Mouse (Mus musculus): Measurements from ENCODE around the gene Tubb3. TPM values are rescaled to one million over a fixed set of nuclear protein-coding genes. Genes with fewer than 3 reads are reported as not detected.

Tubb3 gene
- 1,043 and 1,050 TPM in 2 replicates for polyA plus RNA-seq (2016; fragmentation: Nextera tagmentation; extraction: Ambion mirVana)

DNA sequence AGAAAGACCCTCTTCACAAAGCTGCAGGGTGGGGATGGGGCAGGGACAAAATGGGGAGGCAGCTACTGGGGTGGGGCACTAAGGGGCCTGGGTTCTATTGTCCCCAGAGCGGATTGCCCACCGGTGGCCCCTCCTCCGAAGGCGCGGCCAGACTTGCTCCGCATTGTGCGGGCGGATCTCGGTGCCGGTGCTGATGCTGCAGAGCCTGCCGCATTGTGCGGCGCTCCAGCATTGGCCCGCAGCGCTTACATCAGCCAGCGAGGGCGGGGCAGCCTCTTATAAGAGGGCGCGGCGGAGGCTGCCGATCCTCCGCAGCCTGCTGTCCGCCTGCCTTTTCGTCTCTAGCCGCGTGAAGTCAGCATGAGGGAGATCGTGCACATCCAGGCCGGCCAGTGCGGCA is at the start of gene Tubb3:
Tubb3 (plus strand) TSS at position 179 of the 400 bp plus-strand sequence.
- Histone ChIP-seq H3K9ac (peak within 1 kb of the TSS; percentile 88), H3K9me3 (replicated peaks) (no peaks in the 10 kb centered on the region), H3K4me2 (replicated peaks) (peak within 1 kb of the TSS; percentile 87), H3K4me3 (peak within 1 kb of the TSS; percentile 61), H3K27ac (peak within 1 kb of the TSS; percentile 98), H3K4me1 (peaks cover 31% of the 10 kb centered on the region), H3K27me3 (peaks cover 21% of the 10 kb centered on the region), H3K36me3 (no peaks in the 10 kb centered on the region)
- ATAC-seq (ENCODE audit: low FRiP score), result peak; percentile 88
- under 1% methylated on average over 29 of the region's 29 CpGs for WGBS

DNA sequence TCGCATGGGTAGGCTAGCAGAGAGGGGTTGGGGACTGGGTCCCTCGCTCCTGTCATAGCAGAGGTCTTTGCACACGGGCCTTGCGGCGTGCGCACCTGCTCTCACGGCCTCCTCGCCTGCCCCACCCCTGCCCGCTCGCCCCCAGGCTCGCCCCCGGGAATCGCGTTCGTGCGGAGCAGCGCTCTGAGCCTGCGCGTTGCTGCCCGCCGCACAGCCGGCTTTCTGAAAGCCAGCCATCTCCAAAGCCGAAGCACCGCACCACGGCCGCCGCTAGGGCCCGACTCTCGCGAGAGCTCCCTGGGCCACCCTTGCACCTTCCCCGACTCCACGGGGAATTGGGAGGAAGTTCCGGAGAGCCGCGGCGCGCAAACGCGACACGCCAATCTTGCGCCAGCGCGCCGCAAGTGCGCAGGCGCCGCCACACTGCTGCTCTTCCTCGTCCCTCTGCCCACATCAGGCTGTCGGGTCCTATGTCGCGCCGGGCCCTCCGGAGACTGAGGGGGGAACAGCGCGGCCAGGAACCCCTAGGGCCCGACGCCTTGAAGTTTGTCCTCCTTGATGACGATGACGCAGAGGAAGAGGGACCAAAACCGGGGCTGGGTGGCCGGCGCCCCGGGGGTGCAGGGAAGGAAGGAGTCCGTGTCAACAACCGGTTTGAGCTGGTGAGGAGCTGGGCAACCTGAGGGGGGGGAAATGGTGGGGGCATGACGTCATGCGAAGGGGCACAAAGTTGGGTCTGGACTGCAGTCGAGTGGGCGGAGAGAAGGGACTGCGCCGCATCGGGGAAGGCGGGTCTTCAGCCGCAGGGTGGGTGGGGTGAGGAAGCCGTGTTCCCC is 37.6 kb upstream of the Tubb3 start, which contains the start of gene Tcf25:
Tcf25 (plus strand) TSS at position 351 of the 836 bp plus-strand sequence.
- peak; percentile 91 for ATAC-seq (ENCODE audit: low FRiP score)
- under 1% methylated on average over 75 of the region's 75 CpGs for WGBS
- Histone ChIP-seq H3K36me3 (peaks cover 16% of the 10 kb centered on the region), H3K9me3 (replicated peaks) (no peaks in the 10 kb centered on the region), H3K4me3 (peak within 1 kb of the TSS; percentile 83), H3K27me3 (no peaks in the 10 kb centered on the region; the same call in 1 of the 2 replicates), H3K27ac (peak within 1 kb of the TSS; percentile 94), H3K4me2 (replicated peaks) (peak within 1 kb of the TSS; percentile 78), H3K9ac (peak within 1 kb of the TSS; percentile 81), H3K4me1 (peaks cover 19% of the 10 kb centered on the region)

DNA sequence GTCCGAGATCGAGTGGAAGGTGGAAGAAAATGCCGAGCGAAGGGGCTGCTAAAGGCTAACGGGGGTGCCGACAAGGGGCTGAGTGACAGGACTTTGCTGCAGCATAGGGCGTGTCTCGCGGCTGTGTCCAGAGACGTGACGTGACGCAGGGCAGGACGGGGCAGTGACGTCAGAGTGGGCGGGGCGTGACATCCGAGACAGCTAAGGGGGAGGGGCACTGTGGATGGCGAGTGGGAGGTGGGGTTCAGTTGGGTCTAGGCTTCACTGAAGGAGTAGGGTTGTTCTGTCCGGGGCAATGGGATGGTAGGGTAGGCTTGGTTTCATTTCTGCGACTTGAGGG is 37.0 kb upstream of the Tubb3 start:
- H3K4me3 ChIP-seq, result peak overlapping the region; percentile 83
- H3K36me3 ChIP-seq, result peaks cover 11% of the 10 kb centered on the region; the same call in 1 of the 2 replicates
- H3K27me3 ChIP-seq, result no peaks in the 10 kb centered on the region; the same call in 1 of the 2 replicates
- H3K4me2 ChIP-seq (replicated peaks), result peak overlapping the region; percentile 78
- peak overlapping the region; percentile 94 for H3K27ac ChIP-seq
- ATAC-seq (ENCODE audit: low FRiP score), result peak; percentile 80
- under 1% methylated on average over 20 of the region's 20 CpGs for WGBS
- peak overlapping the region; percentile 81 for H3K9ac ChIP-seq
- H3K9me3 ChIP-seq (replicated peaks), result no peaks in the 10 kb centered on the region
- H3K4me1 ChIP-seq, result peaks cover 19% of the 10 kb centered on the region

DNA sequence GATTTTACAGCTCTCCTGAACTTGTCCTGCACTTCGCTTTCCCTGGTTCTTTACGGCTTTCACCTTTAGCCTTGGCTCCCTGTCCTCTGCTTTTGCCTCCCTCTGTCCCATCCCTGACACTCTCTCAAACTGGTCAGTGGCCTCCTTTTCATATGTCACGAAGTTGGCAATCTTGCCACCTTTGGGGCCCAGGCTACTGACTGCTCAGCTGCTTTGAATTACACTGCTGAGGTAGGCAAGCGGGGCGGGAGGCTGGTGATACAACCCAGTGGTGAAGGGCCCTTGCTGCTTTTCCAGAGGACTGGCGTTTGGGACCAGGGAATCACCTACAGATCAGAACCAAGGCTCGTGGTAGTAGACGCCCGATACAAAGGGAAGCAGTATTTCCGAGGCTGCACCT is 35.5 kb upstream of the Tubb3 start:
- H3K4me1 ChIP-seq, result peaks cover 19% of the 10 kb centered on the region
- H3K27me3 ChIP-seq, result no peaks in the 10 kb centered on the region; the same call in 1 of the 2 replicates
- H3K9me3 ChIP-seq (replicated peaks), result no peaks in the 10 kb centered on the region
- H3K36me3 ChIP-seq, result peaks cover 6% of the 10 kb centered on the region
- H3K9ac ChIP-seq, result peak overlapping the region; percentile 35; the same call in 1 of the 2 replicates
- H3K4me3 ChIP-seq, result no peak overlapping the region
- H3K4me2 ChIP-seq (replicated peaks), result no peak overlapping the region
- WGBS, result 84% methylated on average over 10 of the region's 10 CpGs
- H3K27ac ChIP-seq, result no peak overlapping the region; the same call in 1 of the 2 replicates
- no peak for ATAC-seq (ENCODE audit: low FRiP score)

DNA sequence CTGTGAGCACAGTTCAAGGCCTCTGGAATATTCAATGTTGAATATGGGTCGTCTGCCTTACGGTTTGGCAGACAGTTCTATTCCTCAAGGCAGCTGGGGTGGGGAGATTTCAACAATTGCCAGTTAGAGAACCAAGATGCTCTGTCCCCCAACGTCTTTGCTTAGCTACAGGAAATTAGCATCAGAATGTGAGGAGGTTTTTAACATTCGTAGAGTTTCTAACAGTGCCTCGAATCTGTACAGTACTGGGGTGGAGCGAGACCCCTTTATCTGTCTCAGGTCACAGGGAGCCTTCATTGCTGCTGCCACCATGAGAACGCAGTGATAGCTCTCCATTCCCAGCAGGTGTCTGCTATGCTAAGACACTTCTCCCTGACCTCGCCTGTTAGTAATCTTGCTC is 35.1 kb upstream of the Tubb3 start:
- Histone ChIP-seq H3K27ac (no peak overlapping the region; the same call in 1 of the 2 replicates), H3K9ac (no peak overlapping the region; the same call in 1 of the 2 replicates), H3K4me3 (no peak overlapping the region), H3K9me3 (replicated peaks) (no peaks in the 10 kb centered on the region), H3K4me1 (peaks cover 19% of the 10 kb centered on the region), H3K4me2 (replicated peaks) (no peak overlapping the region), H3K27me3 (no peaks in the 10 kb centered on the region; the same call in 1 of the 2 replicates), H3K36me3 (peaks cover 10% of the 10 kb centered on the region)
- 60% methylated on average over 8 of the region's 8 CpGs for whole genome bisulfite sequencing
- ATAC-seq (ENCODE audit: low FRiP score), result no peak

DNA sequence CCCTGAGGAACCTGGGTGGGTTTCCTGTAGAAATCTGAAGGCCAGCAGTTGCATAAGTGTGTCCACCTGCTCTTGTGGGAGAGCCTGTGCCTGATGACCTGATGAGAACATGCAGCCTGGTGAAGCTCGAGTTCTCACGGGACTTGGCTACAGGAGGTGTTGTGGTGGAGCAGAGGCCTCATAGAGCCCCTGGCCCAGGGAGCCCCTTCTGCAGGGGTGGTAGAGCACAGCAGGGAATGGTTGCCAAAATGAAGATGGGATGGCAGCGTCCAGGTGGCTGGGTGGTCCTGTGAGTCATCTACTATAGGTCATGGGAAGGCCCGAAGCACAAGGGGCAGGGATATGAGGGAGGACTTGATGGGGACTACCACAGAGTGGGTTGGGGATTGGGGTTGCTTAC is 29.5 kb upstream of the Tubb3 start:
- H3K27ac ChIP-seq, result no peak overlapping the region
- ATAC-seq (ENCODE audit: low FRiP score), result no peak
- H3K4me1 ChIP-seq, result no peaks in the 10 kb centered on the region
- no peak overlapping the region for H3K4me3 ChIP-seq
- no peaks in the 10 kb centered on the region for H3K27me3 ChIP-seq
- H3K36me3 ChIP-seq, result peaks cover 66% of the 10 kb centered on the region
- H3K9me3 ChIP-seq (replicated peaks), result no peaks in the 10 kb centered on the region
- 93% methylated on average over 4 of the region's 4 CpGs for WGBS
- H3K9ac ChIP-seq, result no peak overlapping the region
- H3K4me2 ChIP-seq (replicated peaks), result no peak overlapping the region

DNA sequence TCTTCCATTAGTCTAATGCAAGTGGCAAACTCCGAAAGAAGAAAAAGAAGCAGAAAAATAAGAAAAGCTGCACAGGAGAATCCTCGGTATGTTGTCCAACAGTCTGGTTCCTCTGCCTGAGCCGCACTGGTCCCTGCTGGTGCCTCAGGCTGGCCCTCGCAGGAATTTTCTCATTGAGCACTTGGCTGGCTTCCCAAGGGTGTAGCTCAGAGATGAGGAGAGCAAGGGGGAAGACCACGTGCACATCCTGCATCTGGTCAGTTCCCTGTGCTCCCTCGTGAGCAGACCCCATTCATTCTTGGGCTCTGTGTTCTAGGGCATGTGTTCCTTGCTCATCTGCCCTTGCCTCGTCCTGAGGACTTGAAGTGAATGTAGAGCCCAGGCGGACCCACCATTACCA is 28.7 kb upstream of the Tubb3 start:
- no peak for ATAC-seq (ENCODE audit: low FRiP score)
- H3K4me3 ChIP-seq, result no peak overlapping the region
- H3K4me1 ChIP-seq, result no peaks in the 10 kb centered on the region
- H3K27me3 ChIP-seq, result no peaks in the 10 kb centered on the region
- 93% methylated on average over 8 of the region's 8 CpGs for WGBS
- no peak overlapping the region for H3K9ac ChIP-seq
- H3K4me2 ChIP-seq (replicated peaks), result no peak overlapping the region
- no peak overlapping the region for H3K27ac ChIP-seq
- no peaks in the 10 kb centered on the region for H3K9me3 ChIP-seq (replicated peaks)
- H3K36me3 ChIP-seq, result peaks cover 69% of the 10 kb centered on the region

DNA sequence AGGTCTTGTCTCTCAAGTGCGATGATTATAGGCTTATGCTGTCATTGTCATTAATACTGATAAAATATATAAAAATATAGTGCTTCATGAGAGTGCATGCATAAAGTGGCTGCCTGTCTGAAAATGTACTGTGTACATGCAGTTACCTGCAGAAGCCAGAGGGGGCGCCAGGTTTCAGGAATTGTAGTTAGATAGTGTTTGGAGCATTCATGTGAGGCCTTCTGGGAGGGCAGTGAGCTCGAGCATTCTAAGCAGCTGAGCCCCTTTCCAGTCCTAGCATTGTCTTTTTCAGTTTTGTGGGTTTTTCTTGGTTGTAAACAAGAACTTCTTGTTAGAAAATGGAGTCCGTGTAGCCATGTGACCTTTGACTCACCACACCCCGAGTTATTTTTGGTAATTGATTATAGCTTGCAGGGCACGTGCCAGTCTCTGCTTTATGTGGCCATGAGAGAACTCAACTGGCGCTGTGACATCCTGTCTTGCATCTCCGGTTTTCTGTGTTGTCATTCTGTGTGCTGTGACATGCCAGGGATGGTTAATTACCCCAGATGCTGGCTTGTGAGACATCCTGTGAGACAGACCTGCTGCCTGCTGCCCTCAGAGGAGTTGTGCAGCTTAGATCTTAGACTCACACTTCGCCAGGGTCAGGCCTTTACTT is 26.2 kb upstream of the Tubb3 start:
- H3K27me3 ChIP-seq, result no peaks in the 10 kb centered on the region
- H3K4me1 ChIP-seq, result no peaks in the 10 kb centered on the region
- H3K9me3 ChIP-seq (replicated peaks), result no peaks in the 10 kb centered on the region
- no peak overlapping the region for H3K9ac ChIP-seq
- no peak overlapping the region for H3K4me3 ChIP-seq
- 71% methylated on average over 9 of the region's 9 CpGs for WGBS
- H3K4me2 ChIP-seq (replicated peaks), result no peak overlapping the region
- H3K27ac ChIP-seq, result no peak overlapping the region
- peaks cover 94% of the 10 kb centered on the region for H3K36me3 ChIP-seq
- no peak for ATAC-seq (ENCODE audit: low FRiP score)

DNA sequence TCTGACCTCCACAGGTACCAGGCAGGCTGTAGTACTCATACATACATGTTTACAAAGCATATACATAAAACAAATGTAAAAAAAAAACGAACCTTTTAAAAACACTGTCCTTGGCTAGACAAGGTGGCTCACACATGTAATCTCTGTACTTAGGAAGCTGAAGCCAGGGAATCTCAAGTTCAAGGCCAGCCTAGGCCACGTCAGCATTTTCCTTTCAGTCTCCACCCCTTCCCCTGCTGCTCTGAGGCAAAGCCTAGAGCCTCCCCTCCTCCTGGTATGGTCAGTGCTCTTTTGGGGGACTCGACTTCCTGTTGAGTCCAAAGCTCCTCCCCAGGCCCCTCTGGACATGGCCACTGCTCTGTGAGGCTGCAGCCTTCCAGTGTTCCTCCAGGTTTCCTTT is 24.2 kb upstream of the Tubb3 start:
- Histone ChIP-seq H3K4me1 (no peaks in the 10 kb centered on the region), H3K9me3 (replicated peaks) (no peaks in the 10 kb centered on the region), H3K27ac (no peak overlapping the region), H3K36me3 (peaks cover 100% of the 10 kb centered on the region), H3K4me3 (no peak overlapping the region), H3K9ac (no peak overlapping the region), H3K27me3 (no peaks in the 10 kb centered on the region), H3K4me2 (replicated peaks) (no peak overlapping the region)
- ATAC-seq (ENCODE audit: low FRiP score), result no peak
- 79% methylated on average over 3 of the region's 3 CpGs for WGBS

DNA sequence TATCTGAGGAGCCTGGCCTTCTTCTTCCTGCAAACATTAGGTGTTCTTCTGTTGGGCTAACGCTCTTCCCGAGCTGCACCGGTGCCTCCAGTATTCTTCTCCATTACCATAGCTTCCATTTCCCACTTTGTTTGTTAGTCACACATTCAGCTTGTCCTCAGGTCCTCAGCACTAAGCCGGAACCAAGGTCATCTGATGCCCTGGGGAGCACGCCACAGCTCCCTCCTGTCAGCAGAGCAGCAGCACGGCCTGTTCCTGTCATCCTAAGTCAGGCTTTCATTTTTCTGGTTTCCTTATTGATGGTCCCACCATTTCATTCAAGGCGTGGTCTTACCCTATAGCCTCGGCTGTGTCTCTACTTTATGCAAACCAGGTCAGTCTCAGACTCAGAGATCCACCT is 23.4 kb upstream of the Tubb3 start:
- Histone ChIP-seq H3K9ac (no peak overlapping the region), H3K4me1 (no peaks in the 10 kb centered on the region), H3K36me3 (peaks cover 100% of the 10 kb centered on the region), H3K4me2 (replicated peaks) (no peak overlapping the region), H3K4me3 (no peak overlapping the region), H3K27me3 (no peaks in the 10 kb centered on the region), H3K27ac (no peak overlapping the region), H3K9me3 (replicated peaks) (no peaks in the 10 kb centered on the region)
- 95% methylated on average over 8 of the region's 8 CpGs for WGBS
- no peak for ATAC-seq (ENCODE audit: low FRiP score)

DNA sequence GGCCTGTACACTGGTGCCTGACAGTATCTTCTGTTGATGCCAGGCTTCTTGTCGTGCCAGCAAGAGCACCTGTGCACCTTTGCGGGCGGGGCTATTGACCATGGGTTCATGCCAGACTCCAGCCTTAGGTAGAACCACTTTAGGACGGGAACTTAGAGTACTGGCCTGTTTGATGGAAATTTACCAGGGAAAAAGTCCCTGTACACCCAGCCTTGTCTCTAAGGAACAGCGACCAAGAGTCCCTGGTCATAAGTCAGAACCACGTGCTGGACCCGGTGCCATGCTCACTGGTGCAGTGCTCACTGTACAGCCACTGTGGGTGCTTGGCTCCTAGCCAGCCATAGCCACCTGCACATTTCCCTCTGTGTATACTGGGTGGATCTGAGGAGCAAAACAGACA is 22.2 kb upstream of the Tubb3 start:
- H3K4me1 ChIP-seq, result no peaks in the 10 kb centered on the region
- no peaks in the 10 kb centered on the region for H3K9me3 ChIP-seq (replicated peaks)
- no peaks in the 10 kb centered on the region for H3K27me3 ChIP-seq
- H3K36me3 ChIP-seq, result peaks cover 100% of the 10 kb centered on the region
- no peak overlapping the region for H3K9ac ChIP-seq
- 96% methylated on average over 7 of the region's 7 CpGs for WGBS
- no peak overlapping the region for H3K4me2 ChIP-seq (replicated peaks)
- H3K27ac ChIP-seq, result no peak overlapping the region
- no peak overlapping the region for H3K4me3 ChIP-seq
- ATAC-seq (ENCODE audit: low FRiP score), result no peak

DNA sequence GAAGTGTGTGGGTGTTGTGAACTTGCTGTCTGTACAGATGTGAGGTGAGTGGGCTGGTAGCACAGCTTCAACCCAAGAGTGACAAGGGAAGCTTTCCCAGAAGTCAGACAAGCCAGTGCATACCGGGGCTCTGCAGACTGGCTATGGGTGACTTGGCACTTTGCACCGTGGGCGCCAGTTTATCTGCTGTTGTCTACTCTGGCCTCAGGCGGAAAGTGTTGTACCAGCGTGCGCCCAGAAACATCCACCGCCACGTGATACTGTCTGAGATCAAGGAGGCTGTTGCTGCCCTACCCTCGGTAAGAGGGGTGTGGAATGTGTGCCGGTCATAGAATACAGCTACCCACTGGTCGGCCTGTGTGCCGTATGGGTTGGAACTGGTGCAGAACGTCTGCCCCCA is 12.9 kb upstream of the Tubb3 start:
- ATAC-seq (ENCODE audit: low FRiP score), result no peak
- H3K36me3 ChIP-seq, result peaks cover 100% of the 10 kb centered on the region
- H3K9ac ChIP-seq, result no peak overlapping the region
- H3K27me3 ChIP-seq, result no peaks in the 10 kb centered on the region
- no peaks in the 10 kb centered on the region for H3K9me3 ChIP-seq (replicated peaks)
- H3K4me1 ChIP-seq, result no peaks in the 10 kb centered on the region
- H3K27ac ChIP-seq, result no peak overlapping the region
- 96% methylated on average over 13 of the region's 13 CpGs for WGBS
- H3K4me3 ChIP-seq, result no peak overlapping the region
- H3K4me2 ChIP-seq (replicated peaks), result no peak overlapping the region

All from hindbrain, embryonic 12.5 days (tissue).